Mouse (Mus musculus) myocyte (in vitro differentiated cells): ENCODE results near the gene Slc35a5.

ENCODE experiments used
- E2F4 ChIP-seq: IDR thresholded peaks from one replicate; pipeline ENCODE4 v1.6.1; 2011; ENCODE audit warnings: mild to moderate bottlenecking, control low read depth, moderate library complexity; ENCODE audit not compliant: insufficient read depth
- MAX ChIP-seq: IDR thresholded peaks from one replicate; pipeline ENCODE4 v1.6.1; 2011; ENCODE audit warnings: low read depth, mild to moderate bottlenecking, control low read depth
- POLR2A ChIP-seq: IDR thresholded peaks from one replicate; pipeline ENCODE4 v1.6.1; 2011; ENCODE audit warnings: low read depth, mild to moderate bottlenecking, control low read depth, moderate library complexity; ENCODE audit not compliant: insufficient read length
- POLR2AphosphoS2 ChIP-seq: IDR thresholded peaks from one replicate; pipeline ENCODE4 v1.6.1; 2011; ENCODE audit warnings: low read depth, control low read depth; ENCODE audit not compliant: insufficient read length
- TCF12 ChIP-seq: IDR thresholded peaks from one replicate; pipeline ENCODE4 v1.6.1; 2011; ENCODE audit warnings: mild to moderate bottlenecking, control low read depth; ENCODE audit not compliant: poor library complexity, insufficient read depth, severe bottlenecking
- USF1 ChIP-seq: IDR thresholded peaks from one replicate; pipeline ENCODE4 v1.6.1; 2011; ENCODE audit warnings: low read depth, mild to moderate bottlenecking, control low read depth, moderate library complexity

DNA sequence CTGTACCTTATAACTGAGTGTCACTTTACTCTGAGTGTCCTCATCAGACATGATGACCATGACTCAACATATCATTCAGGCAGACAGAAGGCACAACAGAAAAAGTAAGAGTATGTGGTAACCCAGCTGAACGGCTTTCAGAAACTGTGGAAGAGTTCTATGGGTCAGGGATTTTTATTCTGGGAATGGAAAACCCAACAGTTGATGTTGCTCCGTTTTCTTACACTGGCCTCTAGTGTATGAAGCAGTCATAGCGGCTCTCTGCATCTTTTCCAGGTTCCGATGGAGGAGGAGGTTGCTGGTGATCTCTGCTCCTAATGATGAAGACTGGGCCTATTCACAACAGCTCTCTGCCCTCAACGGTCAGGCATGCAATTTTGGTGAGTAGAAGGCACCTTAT is 35.9 kb downstream of the Slc35a5 start:
- TF ChIP-seq USF1 (no peak), POLR2A (no peak), TCF12 (no peak), E2F4 (no peak), POLR2AphosphoS2 (no peak), MAX (no peak)
